Mouse (Mus musculus) testis, adult 2 months (tissue): ENCODE results near the gene Ctdsp2.

ENCODE experiments used
- CTCF ChIP-seq: fragments of 200-500 bp; IDR thresholded peaks from 2 replicates; pipeline ENCODE4 v1.5.1; 2012; ENCODE audit warnings: low read depth, mild to moderate bottlenecking, inconsistent platforms, low read length, moderate library complexity; ENCODE audit not compliant: control insufficient read depth, insufficient read depth, insufficient replicate concordance
- POLR2A ChIP-seq: fragments of 200-500 bp; IDR thresholded peaks from 2 replicates; pipeline ENCODE4 v1.6.1; 2012; ENCODE audit warnings: low read depth, mild to moderate bottlenecking, inconsistent platforms, low read length, moderate library complexity; ENCODE audit not compliant: control insufficient read depth

DNA sequence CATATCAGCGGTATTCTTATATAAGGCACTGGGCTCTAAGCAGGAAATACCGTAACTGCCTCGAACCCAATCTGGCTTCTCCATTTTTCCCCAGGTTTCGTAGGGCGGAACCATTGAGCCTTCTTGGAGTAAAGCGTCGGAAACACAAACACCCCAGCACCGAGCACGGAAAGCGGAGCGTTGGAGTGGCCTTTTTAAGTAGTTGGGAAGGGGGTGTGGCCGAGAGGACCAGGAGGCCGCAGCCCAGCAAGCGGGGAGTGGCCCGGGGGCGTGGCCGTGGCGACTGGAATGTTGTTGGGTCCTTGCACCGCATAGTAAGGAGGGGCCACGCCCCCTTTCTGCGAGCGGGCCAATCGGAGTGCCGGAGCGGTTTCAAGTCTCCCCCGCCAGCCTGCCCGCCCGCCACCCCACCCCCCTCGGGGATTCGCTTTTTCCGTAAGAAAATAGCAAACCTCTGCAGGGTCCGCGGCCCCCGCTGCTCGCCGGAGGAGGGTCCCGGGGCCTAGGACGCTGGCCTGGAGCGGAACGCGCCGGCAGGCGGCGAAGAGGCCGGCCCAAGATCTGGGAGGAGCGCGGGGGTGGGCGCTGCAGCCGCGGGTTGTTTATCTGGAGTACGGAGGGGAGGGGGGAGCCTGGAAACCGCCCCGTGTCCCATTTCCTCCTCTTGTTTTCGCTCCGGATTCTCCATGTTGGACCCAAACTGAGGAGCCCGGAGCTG lies at the start of gene Ctdsp2:
- TF ChIP-seq POLR2A: peak; percentile 95
- TF ChIP-seq CTCF: no peak
